Mouse (Mus musculus): Measurements from ENCODE around the gene Noxo1. TPM values are rescaled to one million over a fixed set of nuclear protein-coding genes. Genes with fewer than 3 reads are reported as not detected.

Noxo1 gene
- polyA plus RNA-seq, 1 experiment: 0.34 TPM

DNA sequence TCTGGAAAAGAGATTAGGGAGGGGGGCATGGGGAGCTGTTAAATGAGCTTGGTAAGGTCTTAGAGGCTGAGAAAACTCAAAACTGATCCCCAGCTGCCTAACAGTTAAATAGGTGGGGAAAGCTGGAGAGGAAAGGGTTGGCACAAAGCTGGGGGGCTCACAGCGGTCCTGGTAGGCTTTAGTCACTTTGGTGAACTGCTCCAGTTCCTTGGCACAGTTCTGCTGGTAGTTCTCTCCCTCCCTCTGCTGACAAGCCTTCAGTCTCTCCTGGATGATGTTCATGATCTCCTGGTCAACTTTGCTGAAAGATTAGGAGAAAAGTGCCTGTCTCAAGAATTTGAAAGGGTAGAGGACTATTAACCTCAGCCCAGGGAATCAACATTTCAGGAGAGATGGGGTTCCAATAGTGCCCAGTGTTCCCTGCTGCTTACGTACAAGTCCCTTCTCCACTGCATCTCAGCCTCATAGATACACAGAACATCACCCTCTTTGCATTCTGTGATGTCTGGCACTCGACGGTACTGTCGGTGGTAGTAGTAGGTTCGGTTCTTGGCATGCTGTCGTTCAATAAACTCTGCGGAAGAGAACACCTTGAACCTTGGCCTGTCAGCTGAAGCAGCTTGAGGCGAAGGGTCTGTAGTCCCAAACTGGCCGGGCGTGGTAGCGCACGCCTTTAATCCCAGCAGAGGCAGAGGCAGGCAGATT lies 26.3 kb downstream of the Noxo1 start:
- TF ChIP-seq MAX (IDR thresholded peaks at IDR 0.05) (no peak), MYOD1 (IDR thresholded peaks at IDR 0.05; ENCODE audit: control insufficient read depth, insufficient read length, low read depth) (no peak), MYOG (IDR thresholded peaks at IDR 0.05; ENCODE audit: control insufficient read depth, extremely low read depth, insufficient read length) (no peak), CEBPB (IDR thresholded peaks at IDR 0.05; ENCODE audit: low read depth) (no peak), FOSL1 (IDR thresholded peaks at IDR 0.05; ENCODE audit: insufficient read depth, low read length, poor library complexity, severe bottlenecking) (no peak), USF1 (IDR thresholded peaks at IDR 0.05; ENCODE audit: low read depth) (no peak), CTCF (IDR thresholded peaks at IDR 0.05; ENCODE audit: control insufficient read depth, insufficient read depth, insufficient read length) (no peak)
- H3K79me2 ChIP-seq (ENCODE audit: control insufficient read depth, insufficient read depth): peaks cover 65% of the 10 kb centered on the region
- H3K79me3 ChIP-seq (ENCODE audit: low read depth): peaks cover 24% of the 10 kb centered on the region
- peak overlapping the region; percentile 81 for H3K4me3 ChIP-seq (ENCODE audit: insufficient read depth, poor library complexity, severe bottlenecking)
- H3K36me3 ChIP-seq (ENCODE audit: control insufficient read depth, insufficient read depth): peaks cover 28% of the 10 kb centered on the region
- H3ac ChIP-seq (ENCODE audit: control insufficient read depth, insufficient read length, low read depth): peak overlapping the region; percentile 48
- no peaks in the 10 kb centered on the region for H3K27me3 ChIP-seq (ENCODE audit: control insufficient read depth, insufficient read depth, insufficient read length)

DNA sequence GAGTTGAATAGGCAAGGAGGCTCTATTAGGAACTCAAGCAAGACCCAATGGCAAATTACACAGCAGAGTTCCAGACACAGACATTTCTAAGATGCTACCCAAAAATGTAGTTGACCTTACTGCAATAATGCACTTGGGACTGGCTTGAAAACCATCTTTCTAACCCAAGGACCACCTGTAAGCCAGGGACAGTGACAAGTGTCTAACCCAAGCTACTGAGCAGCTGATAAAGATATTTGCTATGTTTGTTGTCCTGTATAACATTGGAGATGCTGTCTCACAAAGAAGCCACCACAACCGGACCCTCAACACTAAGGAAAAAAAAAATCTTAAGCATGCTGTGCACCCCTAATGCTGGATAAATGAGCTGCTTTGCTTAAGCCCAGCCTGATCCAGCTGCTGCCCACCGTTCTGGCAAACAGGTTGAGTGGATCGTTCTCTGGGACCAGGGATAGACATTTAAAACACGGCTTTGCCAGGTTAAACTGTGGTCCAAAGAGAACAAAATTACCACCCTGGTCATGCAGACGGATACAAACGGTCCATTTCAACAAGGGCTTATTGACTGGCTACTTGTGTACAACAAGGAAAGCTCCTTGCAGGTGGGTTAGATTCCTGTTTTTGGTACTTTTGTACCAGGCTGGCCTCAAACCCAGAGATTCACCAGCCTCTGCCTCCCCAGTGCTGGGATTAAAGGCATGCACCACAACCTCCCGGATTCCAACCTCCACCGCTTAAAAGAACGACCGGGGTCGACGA lies 27.3 kb downstream of the Noxo1 start:
- peaks cover 24% of the 10 kb centered on the region for H3K79me3 ChIP-seq (ENCODE audit: low read depth)
- H3ac ChIP-seq (ENCODE audit: control insufficient read depth, insufficient read length, low read depth): peak overlapping the region; percentile 75
- peak overlapping the region; percentile 81 for H3K4me3 ChIP-seq (ENCODE audit: insufficient read depth, poor library complexity, severe bottlenecking)
- peaks cover 20% of the 10 kb centered on the region for H3K36me3 ChIP-seq (ENCODE audit: control insufficient read depth, insufficient read depth)
- H3K27me3 ChIP-seq (ENCODE audit: control insufficient read depth, insufficient read depth, insufficient read length): no peaks in the 10 kb centered on the region
- peaks cover 59% of the 10 kb centered on the region for H3K79me2 ChIP-seq (ENCODE audit: control insufficient read depth, insufficient read depth)
- no peak for TF ChIP-seq MAX (IDR thresholded peaks at IDR 0.05)
- TF ChIP-seq MYOD1 (IDR thresholded peaks at IDR 0.05; ENCODE audit: control insufficient read depth, insufficient read length, low read depth): no peak
- TF ChIP-seq USF1 (IDR thresholded peaks at IDR 0.05; ENCODE audit: low read depth): no peak
- TF ChIP-seq FOSL1 (IDR thresholded peaks at IDR 0.05; ENCODE audit: insufficient read depth, low read length, poor library complexity, severe bottlenecking): no peak
- no peak for TF ChIP-seq CEBPB (IDR thresholded peaks at IDR 0.05; ENCODE audit: low read depth)
- no peak for TF ChIP-seq CTCF (IDR thresholded peaks at IDR 0.05; ENCODE audit: control insufficient read depth, insufficient read depth, insufficient read length)
- no peak for TF ChIP-seq MYOG (IDR thresholded peaks at IDR 0.05; ENCODE audit: control insufficient read depth, extremely low read depth, insufficient read length)

DNA sequence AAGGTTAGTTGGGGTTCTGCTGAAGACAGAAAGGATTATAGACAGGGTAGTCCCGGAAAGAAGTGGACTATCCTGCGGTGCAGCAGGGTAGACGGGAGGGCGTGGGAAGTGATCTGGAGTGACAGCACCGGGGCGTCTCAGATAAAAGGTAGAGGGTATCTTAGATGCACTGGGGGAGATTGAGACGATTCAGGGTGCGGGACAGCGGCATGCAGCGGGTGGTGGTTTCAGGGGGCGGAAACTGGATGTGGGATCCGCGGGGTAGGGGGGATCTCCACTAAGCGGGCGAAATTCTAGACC lies 27.8 kb downstream of the Noxo1 start:
- Histone ChIP-seq H3K79me2 (ENCODE audit: control insufficient read depth, insufficient read depth) (peaks cover 53% of the 10 kb centered on the region), H3K36me3 (ENCODE audit: control insufficient read depth, insufficient read depth) (peaks cover 19% of the 10 kb centered on the region), H3K4me3 (ENCODE audit: insufficient read depth, poor library complexity, severe bottlenecking) (peak overlapping the region; percentile 81), H3K79me3 (ENCODE audit: low read depth) (peaks cover 24% of the 10 kb centered on the region), H3ac (ENCODE audit: control insufficient read depth, insufficient read length, low read depth) (peak overlapping the region; percentile 75), H3K27me3 (ENCODE audit: control insufficient read depth, insufficient read depth, insufficient read length) (no peaks in the 10 kb centered on the region)
- TF ChIP-seq MYOD1 (IDR thresholded peaks at IDR 0.05; ENCODE audit: control insufficient read depth, insufficient read length, low read depth): no peak
- TF ChIP-seq CEBPB (IDR thresholded peaks at IDR 0.05; ENCODE audit: low read depth): no peak
- no peak for TF ChIP-seq USF1 (IDR thresholded peaks at IDR 0.05; ENCODE audit: low read depth)
- no peak for TF ChIP-seq FOSL1 (IDR thresholded peaks at IDR 0.05; ENCODE audit: insufficient read depth, low read length, poor library complexity, severe bottlenecking)
- no peak for TF ChIP-seq MAX (IDR thresholded peaks at IDR 0.05)
- no peak for TF ChIP-seq MYOG (IDR thresholded peaks at IDR 0.05; ENCODE audit: control insufficient read depth, extremely low read depth, insufficient read length)
- TF ChIP-seq CTCF (IDR thresholded peaks at IDR 0.05; ENCODE audit: control insufficient read depth, insufficient read depth, insufficient read length): no peak

DNA sequence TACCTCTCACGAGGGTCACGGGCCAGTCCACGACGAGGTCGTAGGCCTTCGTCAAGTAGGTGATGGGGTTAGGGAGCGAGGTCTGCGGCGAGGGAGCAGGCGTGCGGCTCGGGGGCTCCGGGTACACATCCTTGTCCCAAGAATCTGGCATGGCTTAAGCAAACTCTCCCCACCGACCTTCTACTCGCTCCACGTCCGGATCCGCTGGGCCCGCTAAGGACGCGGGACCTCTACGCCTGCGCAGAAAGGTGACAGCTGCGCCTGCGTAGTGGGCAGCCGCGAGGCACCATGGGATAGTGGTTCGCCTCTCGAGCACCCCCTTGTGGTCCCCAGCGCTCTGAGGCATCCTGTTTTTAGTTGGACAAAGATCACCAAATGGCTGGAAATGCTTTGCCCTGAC lies 28.1 kb downstream of the Noxo1 start, which contains the start of gene Ndufb10:
Gene Ndufb10, minus strand, starts transcription at position 295 of the 400 bp plus-strand sequence.
- H3K79me2 ChIP-seq (ENCODE audit: control insufficient read depth, insufficient read depth): peaks cover 50% of the 10 kb centered on the region
- TF ChIP-seq CEBPB (IDR thresholded peaks at IDR 0.05; ENCODE audit: low read depth) (no peak), MYOG (IDR thresholded peaks at IDR 0.05; ENCODE audit: control insufficient read depth, extremely low read depth, insufficient read length) (no peak), CTCF (IDR thresholded peaks at IDR 0.05; ENCODE audit: control insufficient read depth, insufficient read depth, insufficient read length) (peak; percentile 88), MYOD1 (IDR thresholded peaks at IDR 0.05; ENCODE audit: control insufficient read depth, insufficient read length, low read depth) (no peak), MAX (IDR thresholded peaks at IDR 0.05) (no peak), USF1 (IDR thresholded peaks at IDR 0.05; ENCODE audit: low read depth) (no peak)
- H3ac ChIP-seq (ENCODE audit: control insufficient read depth, insufficient read length, low read depth): peak within 1 kb of the TSS; percentile 75
- peaks cover 22% of the 10 kb centered on the region for H3K79me3 ChIP-seq (ENCODE audit: low read depth)
- no peaks in the 10 kb centered on the region for H3K27me3 ChIP-seq (ENCODE audit: control insufficient read depth, insufficient read depth, insufficient read length)
- H3K36me3 ChIP-seq (ENCODE audit: control insufficient read depth, insufficient read depth): peaks cover 19% of the 10 kb centered on the region
- peak within 1 kb of the TSS; percentile 81 for H3K4me3 ChIP-seq (ENCODE audit: insufficient read depth, poor library complexity, severe bottlenecking)

DNA sequence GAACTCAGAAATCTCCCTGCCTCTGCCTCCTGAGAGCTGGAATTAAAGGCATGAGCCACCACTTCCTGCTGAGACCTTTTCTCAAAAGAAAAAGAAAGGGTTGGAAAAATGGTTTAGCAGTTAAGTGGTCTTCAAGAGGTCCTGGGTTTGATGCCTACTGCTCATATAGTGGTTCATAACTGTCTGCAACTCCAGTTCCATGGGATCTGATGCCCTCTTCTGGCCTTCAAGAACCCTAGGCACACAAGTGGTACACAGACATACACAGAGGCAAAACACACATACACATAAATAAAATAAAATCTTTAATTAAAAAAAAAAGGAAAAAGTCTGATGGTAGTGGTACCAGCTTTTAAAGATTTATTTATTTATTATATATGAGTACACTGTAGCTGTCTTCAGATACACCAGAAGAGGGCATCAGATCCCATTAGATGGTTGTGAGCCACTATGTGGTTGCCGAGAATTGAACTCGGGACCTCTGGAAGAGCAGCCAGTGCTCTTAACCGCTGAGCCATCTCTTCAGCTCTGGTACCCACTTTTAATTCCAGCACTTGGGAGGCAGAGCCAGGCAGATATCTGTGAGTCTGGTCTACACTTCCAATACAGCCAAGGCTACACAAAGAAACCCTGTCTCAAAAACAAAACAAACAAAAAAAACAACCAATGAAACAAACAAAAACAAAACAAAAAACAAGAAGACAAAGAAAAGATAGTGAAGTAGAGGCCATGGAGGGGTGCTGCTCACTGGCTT lies 29.8 kb downstream of the Noxo1 start:
- Histone ChIP-seq H3K79me3 (ENCODE audit: low read depth) (peaks cover 18% of the 10 kb centered on the region), H3K79me2 (ENCODE audit: control insufficient read depth, insufficient read depth) (peaks cover 34% of the 10 kb centered on the region), H3ac (ENCODE audit: control insufficient read depth, insufficient read length, low read depth) (no peak overlapping the region), H3K36me3 (ENCODE audit: control insufficient read depth, insufficient read depth) (peaks cover 15% of the 10 kb centered on the region), H3K27me3 (ENCODE audit: control insufficient read depth, insufficient read depth, insufficient read length) (no peaks in the 10 kb centered on the region), H3K4me3 (ENCODE audit: insufficient read depth, poor library complexity, severe bottlenecking) (no peak overlapping the region)
- TF ChIP-seq CEBPB (IDR thresholded peaks at IDR 0.05; ENCODE audit: low read depth) (no peak), FOSL1 (IDR thresholded peaks at IDR 0.05; ENCODE audit: insufficient read depth, low read length, poor library complexity, severe bottlenecking) (no peak), MAX (IDR thresholded peaks at IDR 0.05) (no peak), MYOG (IDR thresholded peaks at IDR 0.05; ENCODE audit: control insufficient read depth, extremely low read depth, insufficient read length) (no peak), MYOD1 (IDR thresholded peaks at IDR 0.05; ENCODE audit: control insufficient read depth, insufficient read length, low read depth) (no peak), CTCF (IDR thresholded peaks at IDR 0.05; ENCODE audit: control insufficient read depth, insufficient read depth, insufficient read length) (no peak), USF1 (IDR thresholded peaks at IDR 0.05; ENCODE audit: low read depth) (no peak)

Measured in C2C12 (cell line).